Mouse (Mus musculus) CH12.LX (cell line): Measurements from ENCODE around the gene Vmn1r59.

ENCODE experiments used
- CTCF ChIP-seq, 2 experiments: IDR thresholded peaks in 1 of 2; conservative IDR thresholded peaks in 1 of 2; 2 replicates each; pipeline ENCODE4 v1.5.1; 2011 to 2012; ENCODE audit warnings: low read depth in 2 of 2, low read length in 2 of 2, improper control_type of control experiment in 1 of 2, inconsistent platforms in 1 of 2, mild to moderate bottlenecking in 1 of 2, moderate library complexity in 1 of 2
- ELF1 ChIP-seq: IDR thresholded peaks from 2 replicates; pipeline ENCODE4 v1.6.1; 2014; ENCODE audit warnings: low read depth, mild to moderate bottlenecking, inconsistent platforms, low read length, improper control_type of control experiment
- HCFC1 ChIP-seq: IDR thresholded peaks from 2 replicates; pipeline ENCODE4 v1.6.1; 2012; ENCODE audit warnings: low read depth, mild to moderate bottlenecking, inconsistent platforms, low read length, improper control_type of control experiment
- IRF4 ChIP-seq: IDR thresholded peaks from 2 replicates; pipeline ENCODE4 v1.6.1; 2014; ENCODE audit warnings: low read depth, mild to moderate bottlenecking, inconsistent platforms, low read length, improper control_type of control experiment
- MAFK ChIP-seq: IDR thresholded peaks from 2 replicates; pipeline ENCODE4 v1.6.1; 2011; ENCODE audit warnings: low read length, improper control_type of control experiment; ENCODE audit not compliant: insufficient replicate concordance
- MEF2A ChIP-seq: IDR thresholded peaks from 2 replicates; pipeline ENCODE4 v1.6.1; 2014; ENCODE audit warnings: low read depth, mild to moderate bottlenecking, inconsistent platforms, low read length, improper control_type of control experiment, borderline replicate concordance
- POLR2A ChIP-seq: IDR thresholded peaks from 2 replicates; pipeline ENCODE4 v1.6.1; 2011; ENCODE audit warnings: low read depth, mild to moderate bottlenecking, improper control_type of control experiment, low read length
- SMC3 ChIP-seq: IDR thresholded peaks from 2 replicates; pipeline ENCODE4 v1.6.1; 2011; ENCODE audit warnings: low read depth, low read length, improper control_type of control experiment
- UBTF ChIP-seq: IDR thresholded peaks from 2 replicates; pipeline ENCODE4 v1.6.1; 2012; ENCODE audit warnings: low read depth, mild to moderate bottlenecking, inconsistent platforms, low read length, improper control_type of control experiment, moderate library complexity
- USF2 ChIP-seq: conservative IDR thresholded peaks from 2 replicates; pipeline ENCODE4 v1.6.1; 2011; ENCODE audit warnings: low read depth, low read length, improper control_type of control experiment
- ZNF384 ChIP-seq: IDR thresholded peaks from 2 replicates; pipeline ENCODE4 v1.6.1; 2012; ENCODE audit warnings: low read depth, low read length, improper control_type of control experiment, inconsistent platforms

DNA sequence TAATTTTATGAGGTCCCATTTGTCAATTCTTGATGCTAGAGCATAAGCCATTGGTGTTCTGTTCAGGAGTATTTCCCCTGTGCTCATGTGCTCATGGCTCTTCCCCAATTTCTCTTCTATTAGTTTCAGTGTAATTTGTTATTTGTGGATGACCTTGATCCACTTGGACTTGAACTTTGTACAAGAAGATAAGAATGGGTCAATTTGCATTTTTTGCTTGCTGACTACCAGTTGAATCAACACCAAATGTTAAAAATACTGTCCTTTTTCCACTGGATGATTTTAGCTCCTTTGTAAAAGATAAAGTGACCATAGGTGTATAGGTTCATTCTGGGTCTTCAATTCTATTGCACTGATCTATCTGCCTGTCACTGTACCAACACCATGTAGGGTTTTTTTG is 7.9 kb downstream of the Vmn1r59 start:
- TF ChIP-seq CTCF (conservative IDR thresholded peaks at IDR 0.05 in 1 of 2, IDR thresholded peaks at IDR 0.05 in 1 of 2; ENCODE audit: low read depth in 2 of 2, low read length in 2 of 2) (no peak), HCFC1 (no peak), ELF1 (no peak), POLR2A (no peak), UBTF (no peak), SMC3 (no peak), MAFK (no peak), MEF2A (no peak), USF2 (no peak), ZNF384 (no peak), IRF4 (no peak)
